Mouse (Mus musculus): ENCODE data around the gene Avil. TPM values are rescaled to one million over a fixed set of nuclear protein-coding genes. Genes with fewer than 3 reads are reported as not detected.

Avil gene
- total RNA-seq, 2 experiments from 2014 or later, result 0.16 to 0.20 TPM

DNA sequence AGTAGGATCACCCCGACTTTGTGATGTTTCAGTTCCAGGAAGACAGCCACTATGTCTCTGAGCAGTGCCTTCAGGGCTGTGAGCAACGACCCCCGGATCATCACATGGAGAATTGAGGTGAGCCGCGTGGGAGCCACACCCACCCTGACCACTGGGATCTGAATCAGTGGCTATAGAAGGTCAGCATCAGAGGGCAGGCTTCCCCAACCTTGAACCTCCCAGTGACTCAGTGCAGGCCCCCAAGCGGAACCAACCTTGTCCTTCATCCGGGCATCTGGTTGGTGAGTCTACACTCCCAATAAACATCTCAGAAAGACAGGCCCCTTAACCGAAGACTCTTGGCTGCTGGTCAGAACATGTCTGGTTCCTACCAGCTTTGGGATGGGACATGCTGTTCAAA, 2.8 kb downstream of the Avil start:
- DNase-seq (ENCODE audit: low spot score in 2 of 2), result no peak
- intact Hi-C loops (cut with DNase I), result no loop called here

DNA sequence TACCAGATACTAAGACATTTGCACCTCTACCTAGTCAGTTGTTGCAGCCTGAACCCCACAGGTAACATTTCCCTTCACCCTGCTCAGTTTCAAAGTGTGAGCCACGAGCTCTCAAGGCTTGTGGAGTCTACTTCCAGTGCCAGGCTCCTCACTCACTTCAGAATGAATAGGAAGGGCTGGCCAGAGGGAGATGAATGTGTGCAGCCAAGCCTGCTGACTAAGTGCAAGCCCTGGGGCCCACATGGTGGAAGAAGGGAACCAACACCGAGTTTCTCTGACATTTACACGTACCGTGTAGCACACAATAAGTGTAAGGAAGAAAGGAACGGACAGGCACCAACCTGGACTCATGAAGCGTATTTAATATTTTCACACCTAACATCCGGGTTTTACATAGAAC, 3.3 kb downstream of the Avil start:
- intact Hi-C loops (cut with DNase I), result no loop called here
- no peak for DNase-seq (ENCODE audit: low spot score in 2 of 2)

DNA sequence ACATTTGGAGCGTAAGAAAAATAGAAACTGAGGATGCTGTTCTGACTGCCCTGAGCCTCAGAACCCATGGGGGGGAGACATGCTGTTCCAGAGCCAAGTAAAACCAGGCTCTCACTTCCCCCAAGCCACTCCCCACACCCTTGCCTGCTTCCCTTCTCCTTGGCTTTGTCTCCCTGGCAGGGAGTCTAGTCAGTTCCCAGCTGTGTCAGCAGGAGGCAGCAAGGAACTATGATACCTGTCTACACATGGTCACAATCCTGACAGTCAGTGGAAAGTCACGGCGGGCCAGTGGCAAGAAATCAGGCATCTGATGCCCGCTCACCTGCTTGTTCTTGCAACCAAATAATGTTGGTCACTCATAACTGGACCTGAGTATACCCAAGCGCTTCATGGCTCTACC, 16.0 kb downstream of the Avil start:
- DNase-seq (ENCODE audit: low spot score in 2 of 2), result no peak
- intact Hi-C loops (cut with DNase I), result no loop called here

GRCm38 (mm10) chr10:127017071-127017470, 16.6 kb downstream of the Avil start:
- no peak for DNase-seq (ENCODE audit: low spot score in 2 of 2)
- intact Hi-C loops (cut with DNase I), result no loop called here

GRCm38 (mm10) chr10:127018422-127018821, 17.9 kb downstream of the Avil start:
- intact Hi-C loops (cut with DNase I), result no loop called here
- DNase-seq (ENCODE audit: low spot score in 2 of 2), result no peak

GRCm38 (mm10) chr10:127030336-127031296, 30.1 kb downstream of the Avil start, which contains the start of gene Tsfm:
Tsfm (minus strand) TSS chr10:127030840.
- peak; percentile 89 to 92 for DNase-seq (ENCODE audit: low spot score in 2 of 2)
- intact Hi-C loops (cut with DNase I), result loop anchor here (1.0 to 5.0 kb wide), 3 partner anchors 33 to 111 kb away; no protein-coding TSS in a partner anchor

GRCm38 (mm10) chr10:127033301-127033741, 32.8 kb downstream of the Avil start:
- intact Hi-C loops (cut with DNase I), result loop anchor here (5.0 kb wide), 2 partner anchors 36 to 51 kb away; no protein-coding TSS in a partner anchor

DNA sequence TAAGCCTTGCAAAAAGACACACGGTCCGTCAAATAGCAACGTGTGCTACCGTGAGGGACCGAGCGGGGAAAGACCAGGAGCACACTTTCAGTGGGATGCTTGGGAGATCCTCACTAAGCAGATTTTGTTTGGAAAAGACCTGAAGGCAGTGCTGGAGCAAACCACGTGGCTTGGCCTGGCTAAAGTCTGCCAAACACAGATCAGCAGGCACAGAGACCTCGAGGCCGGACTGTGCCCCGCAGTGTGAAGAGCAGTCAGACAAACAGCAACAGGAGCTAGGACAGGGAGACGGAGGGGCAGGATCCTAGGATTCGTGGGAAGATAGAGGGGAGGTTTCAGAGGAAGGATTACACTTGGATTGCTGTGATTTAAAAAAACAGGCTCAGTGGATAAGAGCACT, 35.8 kb downstream of the Avil start:
- intact Hi-C loops (cut with DNase I), result no loop called here
- no peak for DNase-seq (ENCODE audit: low spot score in 2 of 2)

More at GRCm38 (mm10) chr10:127033301-127033741, 32.8 kb downstream of the Avil start:
- DNase-seq (ENCODE audit: low spot score in 2 of 2), result no peak

GRCm38 (mm10) chr10:127037641-127038040, 37.1 kb downstream of the Avil start:
- intact Hi-C loops (cut with DNase I), result no loop called here
- DNase-seq (ENCODE audit: low spot score in 2 of 2), result no peak

DNA sequence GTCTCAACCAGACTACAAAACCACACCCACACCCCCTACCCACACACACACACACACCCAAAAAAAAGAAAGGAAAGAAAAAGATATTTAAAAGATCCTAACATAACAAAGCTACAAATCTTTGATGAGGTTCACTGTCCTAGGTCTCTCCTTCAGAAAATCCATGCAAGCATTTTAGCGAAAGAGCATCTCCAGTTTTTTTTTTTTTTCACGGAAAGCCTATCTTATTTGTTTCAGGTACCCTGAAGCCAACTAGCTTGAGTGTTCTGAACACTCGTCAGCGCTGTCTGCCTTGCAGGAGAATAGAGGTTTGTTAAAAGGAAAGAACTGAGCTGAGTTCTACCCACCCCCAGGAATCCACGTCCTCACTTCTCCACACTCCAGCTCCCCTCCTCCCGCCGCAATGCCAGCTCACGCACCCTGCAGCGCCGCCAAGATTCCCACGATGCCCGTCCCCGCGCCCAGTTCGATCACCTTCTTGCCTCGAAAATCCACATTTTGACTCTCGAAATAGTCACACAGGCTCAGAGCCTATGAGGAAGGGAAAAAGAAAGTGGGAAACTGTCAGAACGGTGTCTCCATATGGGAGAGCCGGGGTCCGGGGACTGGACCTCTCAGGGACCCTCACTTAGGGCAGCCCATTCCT, 40.2 kb downstream of the Avil start:
- intact Hi-C loops (cut with DNase I), result no loop called here
- DNase-seq (ENCODE audit: low spot score in 2 of 2), result peak; percentile 35 to 60

DNA sequence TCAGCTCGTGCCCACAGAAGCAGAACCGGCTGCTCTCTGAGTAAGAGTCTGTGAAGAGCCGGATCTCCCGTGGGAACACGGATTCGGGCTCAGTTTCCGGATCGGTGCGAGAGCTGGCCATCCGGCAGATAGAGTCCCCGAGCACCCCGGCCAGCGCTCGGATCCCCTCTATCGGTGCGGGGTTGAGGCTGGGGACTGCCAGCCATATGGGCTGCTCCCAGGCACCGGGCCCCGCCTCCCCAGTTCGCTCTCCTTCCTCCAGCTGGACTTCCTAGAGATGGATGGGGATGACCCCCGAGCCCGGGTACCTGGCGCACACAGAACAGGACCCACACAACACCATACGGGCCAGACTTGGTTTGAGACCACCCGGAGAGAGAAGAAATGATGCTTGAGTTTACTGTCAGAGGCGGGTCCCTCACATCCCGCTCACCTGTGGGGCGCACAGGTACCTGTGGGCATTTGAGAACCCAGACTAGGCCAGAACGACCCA, 40.8 kb downstream of the Avil start, which contains the start of the genes Mettl1 and Eef1akmt3:
TSS of gene Mettl1 (plus strand) at position 141 of the 493 bp plus-strand sequence.
TSS of gene Eef1akmt3 (minus strand) at position 240 of the 493 bp plus-strand sequence.
- intact Hi-C loops (cut with DNase I), result no loop called here
- DNase-seq (ENCODE audit: low spot score in 2 of 2), result peak; percentile 48 to 50

DNA sequence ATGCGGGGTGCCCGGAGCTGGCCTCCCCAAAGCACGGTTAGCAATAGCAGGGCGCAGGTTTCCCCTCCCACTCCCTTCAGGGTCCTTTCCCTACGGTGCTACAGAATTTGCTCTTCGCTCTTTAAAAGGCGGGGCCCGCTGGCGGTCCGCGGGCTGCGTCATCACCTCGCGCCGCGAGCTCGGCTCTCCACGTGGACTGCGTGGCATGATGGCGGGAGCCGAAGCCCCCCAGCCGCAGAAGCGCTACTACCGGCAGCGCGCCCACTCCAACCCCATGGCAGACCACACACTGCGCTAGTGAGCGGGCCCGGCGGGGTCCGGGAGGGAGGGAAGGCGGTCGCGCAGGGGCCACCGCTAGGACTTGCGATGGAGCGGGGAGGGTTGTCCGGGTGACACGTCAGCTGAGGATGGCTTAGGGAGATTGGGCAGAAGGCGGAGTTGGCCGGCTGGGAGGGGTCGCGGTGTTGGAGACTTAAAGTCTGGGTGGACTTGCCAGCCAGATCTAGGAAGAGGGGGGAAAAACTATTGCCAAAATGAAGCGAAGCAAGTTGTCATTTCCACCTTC, 41.3 kb downstream of the Avil start:
- intact Hi-C loops (cut with DNase I), result no loop called here
- DNase-seq (ENCODE audit: low spot score in 2 of 2), result peak; percentile 93

GRCm38 (mm10) chr10:127042468-127043115, 42.1 kb downstream of the Avil start:
- intact Hi-C loops (cut with DNase I), result no loop called here
- no peak for DNase-seq (ENCODE audit: low spot score in 2 of 2)

DNA sequence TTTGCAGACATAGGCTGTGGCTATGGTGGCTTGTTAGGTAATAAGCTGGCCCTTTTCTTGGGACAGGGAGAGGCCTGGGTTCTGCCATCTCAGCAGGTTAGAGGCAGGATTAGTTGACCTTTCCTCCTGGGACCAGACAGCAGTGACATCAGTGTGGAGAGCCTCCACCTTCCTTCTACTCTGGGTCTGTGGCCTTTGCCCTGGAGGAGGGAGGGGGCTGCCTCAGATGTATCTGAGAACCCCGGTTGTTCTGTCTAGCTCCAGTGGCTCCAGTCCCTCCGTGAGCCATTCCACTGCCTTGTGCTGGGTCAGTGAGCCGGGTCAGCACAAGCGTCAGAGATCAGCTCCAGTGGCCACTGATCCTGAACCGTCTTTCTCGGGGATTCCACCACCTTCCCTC, 42.7 kb downstream of the Avil start:
- intact Hi-C loops (cut with DNase I), result no loop called here
- no peak for DNase-seq (ENCODE audit: low spot score in 2 of 2)

DNA sequence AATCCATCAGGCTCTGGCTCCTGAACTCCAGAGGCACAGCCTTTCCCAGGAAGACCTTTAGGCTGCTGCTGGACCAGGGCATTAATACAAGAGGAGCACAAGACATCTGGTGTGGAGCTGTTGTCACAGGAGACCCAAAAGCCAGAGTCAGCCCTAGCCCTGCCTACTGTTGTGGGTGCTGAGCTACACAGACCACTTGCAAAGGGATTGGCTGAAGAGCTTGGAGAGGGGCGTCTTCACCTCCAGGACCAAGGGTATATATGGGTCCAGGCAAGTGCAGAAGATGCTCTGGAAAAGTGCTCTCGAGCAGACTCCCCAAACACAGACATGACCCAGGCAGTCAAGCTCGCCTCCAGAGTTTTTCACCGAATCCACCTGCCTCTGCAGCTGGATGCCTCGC, 47.4 kb downstream of the Avil start, which contains the start of gene Cyp27b1:
TSS of gene Cyp27b1 (plus strand) at position 297 of the 400 bp plus-strand sequence.
- intact Hi-C loops (cut with DNase I), result no loop called here
- no peak for DNase-seq (ENCODE audit: low spot score in 2 of 2)

DNA sequence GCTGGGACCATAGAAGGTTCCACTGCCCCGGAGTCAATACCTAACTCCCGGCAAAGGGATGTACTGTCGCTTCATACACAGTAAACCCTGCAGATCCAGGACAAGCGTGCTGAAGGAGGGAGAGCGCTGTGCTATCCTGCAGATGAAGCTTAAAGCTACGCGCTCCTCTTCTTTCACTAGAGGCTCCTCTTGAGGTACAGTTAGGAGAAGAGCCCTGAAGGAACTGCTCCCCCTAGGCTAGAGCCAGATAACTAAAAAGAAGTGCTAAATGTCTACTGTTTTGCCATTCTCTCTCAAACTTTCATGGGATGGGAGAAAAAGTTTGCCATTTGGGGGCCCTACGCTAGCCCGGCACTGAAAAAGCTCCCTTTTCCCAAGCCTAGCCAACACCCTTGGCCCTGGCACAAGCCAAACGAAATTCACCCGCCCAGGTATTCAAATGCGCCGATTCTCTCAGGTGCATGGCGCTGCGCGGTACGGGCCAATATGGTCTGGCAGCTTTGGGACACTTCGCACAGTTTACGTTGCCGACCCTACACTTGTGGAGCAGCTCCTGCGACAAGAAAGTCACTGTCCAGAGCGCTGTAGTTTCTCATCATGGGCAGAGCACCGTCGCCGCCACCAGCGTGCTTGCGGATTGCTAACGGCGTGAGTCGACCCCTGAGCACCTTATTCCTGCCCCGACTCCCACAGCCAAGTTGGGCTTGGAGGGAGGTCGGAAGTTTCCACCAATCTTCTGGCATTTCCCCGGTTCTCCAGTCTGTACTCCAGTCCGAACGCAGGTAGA, 48.3 kb downstream of the Avil start:
- intact Hi-C loops (cut with DNase I), result no loop called here
- no peak for DNase-seq (ENCODE audit: low spot score in 2 of 2)

DNA sequence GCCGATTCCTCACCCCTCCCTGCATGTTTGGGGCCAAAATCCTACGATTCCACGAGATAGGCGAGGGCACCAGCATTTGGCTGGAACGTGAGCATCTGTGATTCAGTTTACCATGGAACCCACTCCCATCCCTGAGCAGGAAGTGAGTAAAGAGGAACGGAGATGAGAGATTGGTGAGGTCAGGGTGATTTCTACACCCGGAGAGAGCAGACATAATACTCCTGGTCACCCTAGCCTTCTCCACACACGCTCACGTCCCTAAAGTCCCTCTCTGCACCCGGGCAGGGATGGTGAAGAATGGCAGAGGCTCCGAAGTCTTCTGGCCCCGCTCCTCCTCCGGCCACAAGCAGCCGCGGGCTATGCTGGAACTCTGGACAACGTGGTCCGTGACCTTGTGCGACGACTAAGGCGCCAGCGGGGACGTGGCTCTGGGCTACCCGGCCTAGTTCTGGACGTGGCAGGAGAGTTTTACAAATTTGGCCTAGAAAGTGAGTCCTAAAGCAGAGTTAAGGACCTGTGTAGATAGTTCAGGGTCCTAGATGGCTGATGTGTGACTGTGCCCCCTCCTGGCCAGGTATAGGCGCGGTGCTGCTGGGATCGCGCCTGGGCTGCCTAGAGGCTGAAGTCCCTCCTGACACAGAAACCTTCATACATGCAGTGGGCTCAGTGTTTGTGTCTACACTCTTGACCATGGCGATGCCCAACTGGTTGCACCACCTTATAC, 49.0 kb downstream of the Avil start:
- no peak for DNase-seq (ENCODE audit: low spot score in 2 of 2)
- intact Hi-C loops (cut with DNase I), result no loop called here

DNA sequence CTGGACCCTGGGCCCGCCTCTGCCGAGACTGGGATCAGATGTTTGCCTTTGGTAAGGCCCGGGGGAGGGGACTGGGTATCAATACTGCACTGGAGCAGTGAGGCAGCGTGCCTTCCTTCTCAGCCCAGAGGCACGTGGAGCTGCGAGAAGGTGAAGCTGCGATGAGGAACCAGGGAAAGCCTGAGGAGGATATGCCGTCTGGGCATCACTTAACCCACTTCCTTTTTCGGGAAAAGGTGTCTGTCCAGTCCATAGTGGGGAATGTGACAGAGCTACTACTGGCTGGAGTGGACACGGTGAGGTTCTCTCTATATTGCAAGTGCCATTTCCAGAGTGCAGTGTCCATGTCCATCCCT, 49.6 kb downstream of the Avil start:
- no peak for DNase-seq (ENCODE audit: low spot score in 2 of 2)
- intact Hi-C loops (cut with DNase I), result no loop called here

Measured in left cerebral cortex, postnatal 36 days (tissue).